In the genomic region with DNA sequence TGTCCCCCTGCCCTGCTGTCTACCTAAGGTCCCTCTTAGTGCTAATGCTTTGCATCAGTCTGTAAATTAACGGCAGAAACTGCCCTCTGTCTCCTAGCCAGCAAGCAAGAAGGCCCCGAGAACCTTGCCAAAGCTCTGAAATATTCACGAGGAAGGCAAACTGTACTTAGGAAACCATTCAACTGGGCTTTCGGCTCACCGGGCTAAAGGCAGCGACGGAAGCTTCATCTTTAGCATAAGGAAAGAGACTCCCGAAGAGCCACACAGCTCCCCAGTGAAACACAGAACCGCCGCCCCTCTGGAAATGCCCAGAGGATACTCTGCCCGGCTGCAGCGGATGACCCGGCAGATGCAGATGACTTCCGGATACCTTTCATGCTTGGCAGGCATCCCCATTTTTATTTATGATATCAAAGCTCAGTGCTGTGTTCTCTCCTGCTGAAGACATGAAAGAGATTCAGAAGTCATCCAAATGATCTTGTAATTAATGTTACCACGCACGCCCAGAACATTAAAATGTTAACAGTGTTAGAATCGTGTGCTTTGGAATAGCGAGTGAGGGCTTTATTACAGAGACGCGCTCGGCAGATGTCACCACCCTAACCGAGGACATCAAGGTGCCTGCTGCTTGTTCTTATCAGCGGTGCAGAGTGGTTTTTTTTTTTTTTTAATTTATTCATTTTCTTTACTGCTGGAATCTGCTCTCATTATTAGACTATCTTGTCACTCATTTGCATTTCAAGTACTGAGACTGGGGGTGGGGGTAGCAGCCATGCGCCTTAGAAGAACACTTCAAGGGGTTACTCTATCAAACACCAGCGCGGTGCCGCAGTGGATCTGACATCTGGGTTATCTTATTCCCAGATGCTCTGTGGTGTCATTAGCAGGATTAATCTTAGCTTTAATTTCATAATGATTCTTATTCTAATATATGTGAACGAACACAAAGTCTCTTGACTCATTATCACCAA, we compare ENCODE assay signal across 17 mouse cellular contexts.
A peak's percentile ranks its signal among the peaks of the same experiment; 100 is the strongest.
DNase-seq lines count a peak whose midpoint lies in the region; ATAC-seq lines count a peak whose summit lies in the region.
"Had no signal": no experiment of that assay in that cellular context is flagged by ENCODE, and none has a peak within 500 bp of the region (broad histone marks: within the 10 kb centered on the region; RNA-seq: fewer than 3 reads in every experiment).

No protein-coding gene starts in this region.

- no peak overlapping the region for H3K4me3 ChIP-seq in forebrain, embryonic 12.5 days (replicated peaks)
- H3K4me3 ChIP-seq in forebrain, embryonic 11.5 days (ENCODE audit: low read depth, low read length): no peak overlapping the region
- H3K4me3 ChIP-seq in hindbrain, embryonic 14.5 days (replicated peaks; ENCODE audit: low read length): 0 out of 2 replicates have a peak overlapping the region, but pooled peaks have one; percentile 6
- H3K4me3 ChIP-seq: embryonic facial prominence, embryonic 15.5 days; stomach, embryonic 15.5 days had no signal

- DNase-seq in forebrain, embryonic 11.5 days (ENCODE audit: low spot score): no peak
- peak; percentile 24 for DNase-seq in brain, adult 2 months (ENCODE audit: low read depth, low spot score)
- DNase-seq in hindbrain, embryonic 14.5 days (ENCODE audit: low spot score): peak; percentile 55
- peak; percentile 14 for DNase-seq in neural tube, embryonic 10.5 days (ENCODE audit: extremely low spot score, low spot score)
- DNase-seq in spleen, adult 12 weeks (ENCODE audit: low spot score): no peak
- no peak for DNase-seq in urinary bladder, postnatal 14 days (ENCODE audit: low spot score)
- DNase-seq in layer of hippocampus, adult 11-12 months (ENCODE audit: low spot score): no peak
- DNase-seq: adrenal gland, adult 2 months; B cell, adult 2 months; kidney, postnatal 14 days; lung, postnatal 4 days; thymus, postnatal 4 days had no signal

- H3K27ac ChIP-seq in forebrain, embryonic 12.5 days: peak overlapping the region; percentile 51; the same call in 1 of the 2 replicates
- no peak overlapping the region for H3K27ac ChIP-seq in forebrain, embryonic 11.5 days (ENCODE audit: low read depth, low read length)
- H3K27ac ChIP-seq in hindbrain, embryonic 14.5 days: no peak overlapping the region
- H3K27ac ChIP-seq: embryonic facial prominence, embryonic 15.5 days; liver, embryonic 14.5 days; stomach, embryonic 15.5 days had no signal

- no peak overlapping the region for H3K9ac ChIP-seq in forebrain, embryonic 12.5 days
- no peak overlapping the region for H3K9ac ChIP-seq in forebrain, embryonic 11.5 days (ENCODE audit: low read length)
- peak overlapping the region; percentile 43; the same call in 1 of the 2 replicates for H3K9ac ChIP-seq in hindbrain, embryonic 14.5 days
- H3K9ac ChIP-seq: embryonic facial prominence, embryonic 15.5 days; liver, embryonic 14.5 days; stomach, embryonic 15.5 days had no signal

- H3K4me2 ChIP-seq in forebrain, embryonic 12.5 days: no peak overlapping the region
- no peak overlapping the region for H3K4me2 ChIP-seq in forebrain, embryonic 11.5 days (ENCODE audit: low read depth, low read length, severe bottlenecking)
- peak overlapping the region; percentile 45 for H3K4me2 ChIP-seq in hindbrain, embryonic 14.5 days (replicated peaks)
- H3K4me2 ChIP-seq: embryonic facial prominence, embryonic 15.5 days; stomach, embryonic 15.5 days had no signal

- peaks cover 38% of the 10 kb centered on the region for H3K27me3 ChIP-seq in forebrain, embryonic 12.5 days
- no peaks in the 10 kb centered on the region for H3K27me3 ChIP-seq in forebrain, embryonic 11.5 days (ENCODE audit: control insufficient read depth, insufficient read depth, low read length)
- H3K27me3 ChIP-seq in hindbrain, embryonic 14.5 days (ENCODE audit: control insufficient read depth, insufficient read depth, low read length): no peaks in the 10 kb centered on the region

- ATAC-seq in forebrain, embryonic 12.5 days (ENCODE audit: low FRiP score): peak; percentile 45; the same call in 1 of the 2 replicates
- ATAC-seq in forebrain, embryonic 11.5 days (replicated peaks; ENCODE audit: low FRiP score): no peak
- peak; percentile 76; the same call in 1 of the 2 replicates for ATAC-seq in hindbrain, embryonic 14.5 days (ENCODE audit: low FRiP score)
- ATAC-seq: intestine, embryonic 16.5 days had no signal

- H3K36me3 ChIP-seq in forebrain, embryonic 12.5 days (replicated peaks): no peaks in the 10 kb centered on the region
- no peaks in the 10 kb centered on the region for H3K36me3 ChIP-seq in forebrain, embryonic 11.5 days (ENCODE audit: control insufficient read depth, insufficient read depth, low read length)
- H3K36me3 ChIP-seq in hindbrain, embryonic 14.5 days (replicated peaks; ENCODE audit: control insufficient read depth, insufficient read depth): no peaks in the 10 kb centered on the region
- H3K36me3 ChIP-seq: embryonic facial prominence, embryonic 15.5 days; stomach, embryonic 15.5 days had no signal

- 62% methylated on average over 28 of the region's 28 CpGs for WGBS in forebrain, embryonic 12.5 days
- WGBS in forebrain, embryonic 11.5 days: 69% methylated on average over 28 of the region's 28 CpGs
- WGBS in hindbrain, embryonic 14.5 days: 35% methylated on average over 28 of the region's 28 CpGs

- H3K9me3 ChIP-seq in forebrain, embryonic 12.5 days: no peaks in the 10 kb centered on the region
- H3K9me3 ChIP-seq in forebrain, embryonic 11.5 days (ENCODE audit: control insufficient read depth, low read length): no peaks in the 10 kb centered on the region
- H3K9me3 ChIP-seq in hindbrain, embryonic 14.5 days (ENCODE audit: control insufficient read depth, low read length): no peaks in the 10 kb centered on the region
- H3K9me3 ChIP-seq: embryonic facial prominence, embryonic 15.5 days; stomach, embryonic 15.5 days had no signal

- peaks cover 20% of the 10 kb centered on the region for H3K4me1 ChIP-seq in forebrain, embryonic 12.5 days
- no peaks in the 10 kb centered on the region; the same call in 1 of the 2 replicates for H3K4me1 ChIP-seq in forebrain, embryonic 11.5 days (replicated peaks; ENCODE audit: control insufficient read depth, insufficient read depth, low read length)
- peaks cover 13% of the 10 kb centered on the region; the same call in 1 of the 2 replicates for H3K4me1 ChIP-seq in hindbrain, embryonic 14.5 days (replicated peaks; ENCODE audit: control insufficient read depth, insufficient read depth, low read length)
- H3K4me1 ChIP-seq: embryonic facial prominence, embryonic 15.5 days; stomach, embryonic 15.5 days had no signal

Comparison
In these comparisons a context has a peak if more than half of its experiments do, and no peak if none do; other contexts are left out.
1. DNase-seq: peak in brain, adult 2 months (single experiment), hindbrain, embryonic 14.5 days (single experiment) and neural tube, embryonic 10.5 days (single experiment); none in forebrain, embryonic 11.5 days (single experiment), spleen, adult 12 weeks (single experiment), urinary bladder, postnatal 14 days (single experiment) and layer of hippocampus, adult 11-12 months (single experiment).